Comparison of ENCODE assay signal across 29 mouse cellular contexts in the genomic region with DNA sequence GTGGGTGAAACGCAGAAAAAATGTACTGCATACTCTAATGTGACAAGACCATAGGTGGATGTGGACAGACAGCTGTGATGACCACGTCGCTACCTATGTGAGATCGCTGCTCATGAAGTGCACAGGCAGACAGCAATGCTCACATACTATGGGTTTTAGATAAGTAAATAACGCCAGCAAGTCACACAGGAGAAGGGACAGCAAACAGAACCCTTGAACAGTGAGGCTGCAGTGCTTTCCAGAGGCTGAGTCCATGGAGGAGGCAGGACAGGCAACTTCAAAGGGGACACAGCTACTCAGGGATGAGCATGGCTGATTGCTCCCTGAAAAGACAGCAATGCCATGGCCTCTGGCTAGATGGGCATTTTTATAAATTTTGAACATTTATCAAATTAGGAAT. TPM values are rescaled to one million over a fixed set of nuclear protein-coding genes. Genes with fewer than 3 reads are reported as not detected.
DNase-seq lines count a peak whose midpoint lies in the region; ATAC-seq and TF ChIP-seq lines count a peak whose summit lies in the region.
"Had no signal": no experiment of that assay in that cellular context is flagged by ENCODE, and none has a peak within 500 bp of the region (broad histone marks: within the 10 kb centered on the region; RNA-seq: fewer than 3 reads in every experiment).

No protein-coding gene starts in this region.

- peak; percentile 18 for DNase-seq in heart, adult 11 months
- no peak for DNase-seq in heart, postnatal 14 days
- no peak for DNase-seq in liver, embryonic 11.5 days (ENCODE audit: low spot score)
- DNase-seq in layer of hippocampus, postnatal 36 days, result no peak
- DNase-seq: adrenal gland, adult 8-10 months; adrenal gland, postnatal 14 days; adrenal gland, postnatal 36 days; B cell, adult 2 months; cerebellum, adult 11 months; cerebellum, adult 18-20 months; cerebellum, adult 8-10 months; cerebellum, adult 9-11 months; cerebellum, postnatal 14 days; cerebellum, postnatal 36 days; embryo, embryonic 11 days had no signal

- H3K27ac ChIP-seq in liver, embryonic 15.5 days (replicated peaks), result no peak overlapping the region
- H3K27ac ChIP-seq in liver, embryonic 11.5 days (ENCODE audit: low read depth, low read length), result no peak overlapping the region
- no peak overlapping the region for H3K27ac ChIP-seq in bone marrow, adult 2 months (ENCODE audit: control insufficient read depth, insufficient read depth, low read depth, low read length, poor library complexity)
- H3K27ac ChIP-seq: embryonic facial prominence, embryonic 13.5 days; embryonic facial prominence, embryonic 15.5 days; forebrain, embryonic 10.5 days; forebrain, embryonic 12.5 days had no signal

- no peaks in the 10 kb centered on the region for H3K9me3 ChIP-seq in liver, embryonic 15.5 days (replicated peaks)
- no peaks in the 10 kb centered on the region for H3K9me3 ChIP-seq in liver, embryonic 11.5 days (ENCODE audit: control insufficient read depth, low read length)
- H3K9me3 ChIP-seq: embryonic facial prominence, embryonic 13.5 days; embryonic facial prominence, embryonic 15.5 days; forebrain, embryonic 10.5 days; forebrain, embryonic 12.5 days; G1E had no signal

- 0 out of 2 replicates have a peak, but pooled peaks cover 8% of the 10 kb centered on the region for H3K4me1 ChIP-seq in liver, embryonic 15.5 days (replicated peaks)
- H3K4me1 ChIP-seq in liver, embryonic 11.5 days (replicated peaks; ENCODE audit: control insufficient read depth, insufficient read depth, low read length), result no peaks in the 10 kb centered on the region
- H3K4me1 ChIP-seq in bone marrow, adult 2 months (ENCODE audit: control insufficient read depth, insufficient read depth, low read length), result no peaks in the 10 kb centered on the region; the same call in 1 of the 2 replicates
- H3K4me1 ChIP-seq: embryonic facial prominence, embryonic 13.5 days; embryonic facial prominence, embryonic 15.5 days; forebrain, embryonic 12.5 days had no signal

- H3K4me3 ChIP-seq in liver, embryonic 15.5 days (replicated peaks), result no peak overlapping the region
- H3K4me3 ChIP-seq in liver, embryonic 11.5 days (ENCODE audit: low read depth, low read length), result no peak overlapping the region
- H3K4me3 ChIP-seq in bone marrow, adult 2 months (replicated peaks; ENCODE audit: control insufficient read depth, low read depth, low read length), result peak overlapping the region; percentile 6
- H3K4me3 ChIP-seq: embryonic facial prominence, embryonic 13.5 days; embryonic facial prominence, embryonic 15.5 days; erythroblast, embryonic 14.5 days; forebrain, embryonic 10.5 days; forebrain, embryonic 12.5 days had no signal

- H3K4me2 ChIP-seq in liver, embryonic 15.5 days, result no peak overlapping the region
- no peak overlapping the region for H3K4me2 ChIP-seq in liver, embryonic 11.5 days
- H3K4me2 ChIP-seq: embryonic facial prominence, embryonic 13.5 days; embryonic facial prominence, embryonic 15.5 days; forebrain, embryonic 12.5 days had no signal

- H3K36me3 ChIP-seq in liver, embryonic 15.5 days (replicated peaks), result peaks cover 76% of the 10 kb centered on the region
- H3K36me3 ChIP-seq in liver, embryonic 11.5 days (ENCODE audit: control insufficient read depth, insufficient read depth, low read length), result peaks cover 8% of the 10 kb centered on the region; the same call in 1 of the 2 replicates

- ATAC-seq in liver, embryonic 15.5 days (ENCODE audit: insufficient read depth), result 0 out of 2 replicates have a peak, but pooled peaks have one; percentile 18
- no peak for ATAC-seq in liver, embryonic 11.5 days (replicated peaks; ENCODE audit: low FRiP score)
- ATAC-seq: activated CD4-positive, CD25-positive, alpha-beta regulatory T cell, adult 4 months; CD4-positive, CD25-positive, alpha-beta regulatory T cell, adult 4 months; forebrain, embryonic 14.5 days; forebrain, embryonic 16.5 days; Patski had no signal

- H3K9ac ChIP-seq in liver, embryonic 15.5 days, result no peak overlapping the region
- H3K9ac ChIP-seq in liver, embryonic 11.5 days (ENCODE audit: low read depth, low read length), result no peak overlapping the region
- H3K9ac ChIP-seq: embryonic facial prominence, embryonic 13.5 days; embryonic facial prominence, embryonic 15.5 days; forebrain, embryonic 12.5 days had no signal

- no peak for TF ChIP-seq POLR2A in bone marrow, adult 2 months (IDR thresholded peaks at IDR 0.05; ENCODE audit: borderline replicate concordance, control insufficient read depth, low read depth, low read length)

- no peak for TF ChIP-seq CTCF in bone marrow, adult 2 months (IDR thresholded peaks at IDR 0.05; ENCODE audit: control insufficient read depth, insufficient read depth, low read length)

- WGBS in liver, embryonic 15.5 days (ENCODE audit: insufficient replicate concordance), result 77% methylated on average over 5 of the region's 5 CpGs
- 86% methylated on average over 5 of the region's 5 CpGs for WGBS in liver, embryonic 11.5 days
- 94% methylated on average over 5 of the region's 5 CpGs for WGBS in bone marrow, adult 2 months

- no peaks in the 10 kb centered on the region for H3K27me3 ChIP-seq in liver, embryonic 15.5 days
- no peaks in the 10 kb centered on the region for H3K27me3 ChIP-seq in liver, embryonic 11.5 days (replicated peaks; ENCODE audit: control insufficient read depth, insufficient read depth, low read length)
- H3K27me3 ChIP-seq: CH12.LX; embryonic facial prominence, embryonic 13.5 days; embryonic facial prominence, embryonic 15.5 days; forebrain, embryonic 12.5 days; Patski had no signal

- intact Hi-C loops in heart, postnatal 14 days (cut with DNase I), result no loop called here

RNA-seq across cellular contexts. Expression of gene Aph1c, which starts 12.3 kb away (rescaled TPM):
- 1 to 10 TPM; 1.0 to 1.9 TPM for total RNA-seq in heart, postnatal 14 days (2021)
- 3.4 and 3.5 TPM in 2 replicates for polyA plus RNA-seq in liver, embryonic 15.5 days (2015; fragmentation: Nextera tagmentation; extraction: Ambion mirVana)
- polyA plus RNA-seq in liver, embryonic 11.5 days (2014; fragmentation: Nextera tagmentation; extraction: Ambion mirVana), result 1.6 and 2.0 TPM in 2 replicates
- polyA plus RNA-seq in bone marrow, adult 2 months (2011; ENCODE audit: insufficient read depth, insufficient read length, low replicate concordance, missing spikeins), result 1.7 and 5.8 TPM in 2 replicates
- total RNA-seq in layer of hippocampus, postnatal 36 days (2021), result 1 to 10 TPM; 8.3 to 9.5 TPM
- polyA plus RNA-seq: erythroblast, embryonic 14.5 days; G1E had no signal

RNA-seq across cellular contexts. Expression of gene Gm10647, which starts 50.0 kb away (rescaled TPM):
- under 1 TPM; 0.15 to 0.36 TPM for total RNA-seq in heart, postnatal 14 days (2021)
- 0.15 and 0.26 TPM in 2 replicates for polyA plus RNA-seq in liver, embryonic 15.5 days (2015; fragmentation: Nextera tagmentation; extraction: Ambion mirVana)
- polyA plus RNA-seq in liver, embryonic 11.5 days (2014; fragmentation: Nextera tagmentation; extraction: Ambion mirVana), result not detected in 2 replicates
- polyA plus RNA-seq in bone marrow, adult 2 months (2011; ENCODE audit: insufficient read depth, insufficient read length, low replicate concordance, missing spikeins), result 0.50 TPM in 1 of 2 replicates, not detected in the other
- total RNA-seq in layer of hippocampus, postnatal 36 days (2021), result 1 to 10 TPM in 1 of 2 experiments, under 1 TPM in 1; 0.22 to 1.5 TPM
- total RNA-seq: adrenal gland, postnatal 14 days; CH12.LX had no signal
- polyA plus RNA-seq: activated CD4-positive, CD25-positive, alpha-beta regulatory T cell, adult 4 months; erythroblast, embryonic 14.5 days; G1E had no signal

RNA-seq across cellular contexts. Expression of gene Aph1b, which starts 51.5 kb away (rescaled TPM):
- total RNA-seq in heart, postnatal 14 days (2021), result 1 to 10 TPM; 5.8 to 7.0 TPM
- polyA plus RNA-seq in liver, embryonic 15.5 days (2015; fragmentation: Nextera tagmentation; extraction: Ambion mirVana), result 1.5 and 1.6 TPM in 2 replicates
- 3.2 and 3.4 TPM in 2 replicates for polyA plus RNA-seq in liver, embryonic 11.5 days (2014; fragmentation: Nextera tagmentation; extraction: Ambion mirVana)
- polyA plus RNA-seq in bone marrow, adult 2 months (2011; ENCODE audit: insufficient read depth, insufficient read length, low replicate concordance, missing spikeins), result 1.3 and 5.0 TPM in 2 replicates
- total RNA-seq in layer of hippocampus, postnatal 36 days (2021), result 10 to 100 TPM; 28.4 to 34.3 TPM
